Comparison of ENCODE assay signal across 8 mouse cellular contexts in the genomic region with DNA sequence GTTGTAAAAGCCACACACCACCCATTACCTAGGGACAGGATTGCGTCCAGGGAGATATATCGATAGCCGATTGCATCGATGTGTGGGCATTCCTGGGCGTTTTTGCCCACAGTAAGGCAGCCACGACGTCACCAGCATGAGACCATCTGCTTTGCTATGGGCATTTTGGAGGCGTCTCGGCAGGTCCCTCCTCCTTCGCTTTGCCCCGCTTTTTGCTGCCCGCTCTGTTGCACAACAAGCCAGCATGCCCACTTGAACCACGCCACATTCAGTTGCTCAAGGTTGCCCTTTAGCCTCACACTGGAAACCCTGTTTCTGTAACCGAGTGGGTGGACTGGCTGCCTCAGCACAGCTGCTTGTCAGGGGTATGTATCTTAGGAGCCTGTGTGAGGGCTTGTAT.
DNase-seq lines count a peak whose midpoint lies in the region; ATAC-seq lines count a peak whose summit lies in the region.

No protein-coding gene starts in this region.

- 0 out of 2 replicates have a peak overlapping the region, but pooled peaks have one; percentile 7 for H3K27ac ChIP-seq in heart, embryonic 11.5 days (ENCODE audit: low read depth, low read length)
- H3K27ac ChIP-seq in forebrain, embryonic 14.5 days (ENCODE audit: low read depth, low read length): peak overlapping the region; percentile 54; the same call in 1 of the 2 replicates

- 85% methylated on average over 14 of the region's 14 CpGs for WGBS in heart, embryonic 11.5 days (ENCODE audit: insufficient replicate concordance)
- WGBS in forebrain, embryonic 14.5 days: 90% methylated on average over 14 of the region's 14 CpGs

- H3K9ac ChIP-seq in heart, embryonic 11.5 days (ENCODE audit: low read depth, low read length): no peak overlapping the region
- H3K9ac ChIP-seq in forebrain, embryonic 14.5 days (ENCODE audit: low read length): peak overlapping the region; percentile 29; the same call in 1 of the 2 replicates

- no peak overlapping the region for H3K4me2 ChIP-seq in heart, embryonic 11.5 days
- H3K4me2 ChIP-seq in forebrain, embryonic 14.5 days (ENCODE audit: low read length): no peak overlapping the region

- H3K4me3 ChIP-seq in heart, embryonic 11.5 days (ENCODE audit: low read depth, low read length): no peak overlapping the region
- H3K4me3 ChIP-seq in forebrain, embryonic 14.5 days (ENCODE audit: low read depth, low read length): no peak overlapping the region

- no peaks in the 10 kb centered on the region for H3K36me3 ChIP-seq in heart, embryonic 11.5 days (ENCODE audit: control insufficient read depth, insufficient read depth, low read length)
- H3K36me3 ChIP-seq in forebrain, embryonic 14.5 days (ENCODE audit: control insufficient read depth, insufficient read depth, low read length): no peaks in the 10 kb centered on the region

- no peaks in the 10 kb centered on the region for H3K9me3 ChIP-seq in heart, embryonic 11.5 days (replicated peaks; ENCODE audit: control insufficient read depth, low read length)
- no peaks in the 10 kb centered on the region for H3K9me3 ChIP-seq in forebrain, embryonic 14.5 days (replicated peaks; ENCODE audit: control insufficient read depth, low read length)

- intact Hi-C loops in heart, postnatal 25 days (cut with DNase I): loop anchor here (10.0 kb wide), 1 partner anchor 888 kb away; a partner anchor contains a TSS

- no peak for ATAC-seq in heart, embryonic 11.5 days (replicated peaks; ENCODE audit: insufficient number of reproducible peaks, low FRiP score, low TSS enrichment)
- ATAC-seq in forebrain, embryonic 14.5 days: no peak
- ATAC-seq in megakaryocyte-erythroid progenitor cell, adult 5-6 weeks (replicated peaks; ENCODE audit: low FRiP score, low TSS enrichment, poor library complexity, severe bottlenecking): no peak

- no peak for DNase-seq in heart, postnatal 25 days (ENCODE audit: low spot score)
- peak; percentile 94 for DNase-seq in brain, adult 2 months (ENCODE audit: low read depth, low spot score)
- no peak for DNase-seq in forebrain, embryonic 14.5 days (ENCODE audit: low spot score)
- DNase-seq in lung, adult 18-20 months: peak; percentile 84 to 91
- DNase-seq in embryo, embryonic 11 days: no peak
- DNase-seq in adrenal gland, postnatal 14 days: no peak

- H3K27me3 ChIP-seq in heart, embryonic 11.5 days (ENCODE audit: control insufficient read depth, insufficient read depth, low read length): no peaks in the 10 kb centered on the region
- no peaks in the 10 kb centered on the region for H3K27me3 ChIP-seq in forebrain, embryonic 14.5 days (replicated peaks; ENCODE audit: control insufficient read depth, insufficient read depth, low read length)

- peaks cover 23% of the 10 kb centered on the region for H3K4me1 ChIP-seq in heart, embryonic 11.5 days (ENCODE audit: control insufficient read depth, insufficient read depth, low read length)
- H3K4me1 ChIP-seq in forebrain, embryonic 14.5 days (ENCODE audit: control insufficient read depth, insufficient read depth, low read length): peaks cover 11% of the 10 kb centered on the region

Comparison
In these comparisons a context has a peak if more than half of its experiments do, and no peak if none do; other contexts are left out.
1. DNase-seq: peak in brain, adult 2 months (single experiment) and lung, adult 18-20 months (2 of 2); none in heart, postnatal 25 days (single experiment), forebrain, embryonic 14.5 days (single experiment), embryo, embryonic 11 days (single experiment) and adrenal gland, postnatal 14 days (single experiment).